Mouse (Mus musculus): ENCODE measurements around the gene Agr3.

GRCm38 (mm10) chr12:35983472-35983871 lies 58.1 kb downstream of the Agr3 start:
- TF ChIP-seq GATA1 (IDR thresholded peaks at IDR 0.05; ENCODE audit: low read length) (no peak), TAL1 (IDR thresholded peaks at IDR 0.05; ENCODE audit: low read length) (no peak)

All from erythroblast, embryonic 14.5 days (primary cell).